Mouse (Mus musculus): ENCODE results near the gene Mthfs.
A peak's percentile ranks its signal among the peaks of the same experiment; 100 is the strongest.
"Not testable (repeated sequence)": the region's sequence is repeated elsewhere in the genome, so short reads cannot be mapped to it uniquely, and the experiment has no call there.

Mthfs gene

GRCm38 (mm10) chr9:89210353-89211064 lies at the start of gene Mthfs:
Gene Mthfs, plus strand, starts transcription at chr9:89210676.
- peak; percentile 45 for DNase-seq (ENCODE audit: low read depth)

DNA sequence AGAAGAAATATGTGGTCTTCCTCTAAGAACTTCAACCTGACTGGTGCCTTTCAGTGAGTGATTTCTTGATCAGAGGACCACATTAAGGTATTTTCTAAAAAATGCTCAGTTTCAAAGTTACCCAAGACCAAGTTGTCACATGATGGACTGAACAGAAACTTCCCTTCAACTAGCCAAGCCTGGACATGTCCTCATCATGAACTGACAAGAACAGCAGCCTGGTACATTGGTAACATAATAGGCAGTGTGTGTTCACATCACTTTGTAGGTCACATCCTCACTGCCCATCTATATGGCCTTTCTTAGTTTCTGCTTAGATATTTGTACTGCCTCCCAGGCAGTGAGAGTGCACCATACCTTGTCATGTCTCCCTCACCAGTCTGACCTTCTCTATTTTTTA lies 37.9 kb upstream of the Mthfs start:
- DNase-seq (ENCODE audit: low read depth) = not testable (repeated sequence)

GRCm38 (mm10) chr9:89178833-89179232 lies 31.6 kb upstream of the Mthfs start:
- peak; percentile 57 for DNase-seq (ENCODE audit: low read depth)

- not testable (repeated sequence) for DNase-seq (ENCODE audit: low read depth)
These were observed 31.0 kb upstream of the Mthfs start for GRCm38 (mm10) chr9:89179469-89179868.

GRCm38 (mm10) chr9:89187006-89187405 lies 23.5 kb upstream of the Mthfs start:
- DNase-seq (ENCODE audit: low read depth) = not testable (repeated sequence)

DNA sequence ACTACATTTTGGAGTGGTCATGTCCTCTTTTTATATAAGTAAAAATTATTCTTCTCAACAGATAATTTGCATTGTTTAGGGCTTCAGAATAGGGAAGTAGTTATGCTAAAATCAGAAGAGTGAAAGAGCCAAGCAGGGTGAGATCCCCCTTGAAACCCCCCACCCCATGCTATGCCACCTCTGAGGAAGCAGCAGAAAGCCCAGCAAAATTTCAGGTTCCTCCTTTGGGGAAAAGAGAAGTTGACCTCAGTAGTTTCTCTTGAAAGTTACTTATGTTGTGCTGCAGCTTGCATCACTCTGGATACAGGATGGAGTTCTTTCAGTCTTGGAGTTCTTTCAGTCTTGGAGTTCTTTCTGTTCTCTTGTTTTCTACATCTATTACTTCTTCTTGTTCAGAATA lies 15.0 kb upstream of the Mthfs start:
- DNase-seq (ENCODE audit: low read depth) = not testable (repeated sequence)

- not testable (repeated sequence) for DNase-seq (ENCODE audit: low read depth)
These were observed 13.0 kb upstream of the Mthfs start for GRCm38 (mm10) chr9:89197509-89197908.

- DNase-seq (ENCODE audit: low read depth) = not testable (repeated sequence)
These were observed 12.1 kb upstream of the Mthfs start for GRCm38 (mm10) chr9:89198349-89198748.

DNA sequence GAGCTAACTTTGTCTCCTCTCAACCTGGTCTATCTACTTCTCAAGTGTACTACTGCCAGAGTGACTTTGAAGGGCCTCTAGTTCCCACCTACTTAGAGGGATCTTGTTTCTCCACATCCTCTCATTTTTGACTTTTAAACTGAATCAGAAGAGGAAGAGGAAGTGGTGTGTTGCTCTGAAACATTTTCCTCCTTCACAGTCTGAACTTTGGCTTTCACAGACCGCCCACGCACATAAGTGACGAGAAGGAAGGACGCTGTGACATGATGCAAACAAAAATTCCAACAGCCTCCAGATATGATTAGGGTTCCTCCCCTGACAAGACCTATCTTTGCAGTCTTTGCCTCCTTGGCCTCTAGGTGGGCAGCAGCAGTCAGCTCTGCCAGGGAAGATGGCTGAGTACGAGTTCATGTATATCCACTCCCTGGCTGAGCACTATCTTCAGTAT lies 11.5 kb upstream of the Mthfs start, which contains the start of the genes Bcl2a1b and Gm29094:
TSS of gene Bcl2a1b (plus strand) at position 241 of the 448 bp plus-strand sequence.
TSS of gene Gm29094 (plus strand) at position 411 of the 448 bp plus-strand sequence.
- peak; percentile 67 for DNase-seq (ENCODE audit: low read depth)

- not testable (repeated sequence) for DNase-seq (ENCODE audit: low read depth)
These were observed 8.2 kb upstream of the Mthfs start for GRCm38 (mm10) chr9:89202256-89202655.

DNA sequence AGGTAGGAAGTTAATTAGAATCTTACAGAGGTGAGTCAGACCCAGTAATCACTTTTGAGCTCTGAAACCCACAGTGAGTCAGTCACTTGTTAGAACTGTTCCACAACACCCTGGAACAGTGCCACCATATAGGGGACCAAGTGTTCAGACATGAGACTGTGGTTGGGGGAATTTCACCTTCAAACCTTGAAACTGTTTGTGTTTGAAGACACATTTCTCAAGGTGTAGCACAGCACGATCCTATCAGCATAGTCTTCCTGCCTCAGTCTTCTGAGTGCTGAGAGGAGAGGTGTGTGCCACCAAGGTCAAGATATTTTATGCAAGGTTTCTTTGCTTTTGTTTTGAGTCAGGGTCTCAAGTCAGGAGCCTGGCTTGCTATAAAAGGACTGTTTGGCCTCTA lies 1.5 kb upstream of the Mthfs start:
- peak; percentile 47 for DNase-seq (ENCODE audit: low read depth)

- DNase-seq (ENCODE audit: low read depth) = peak; percentile 41
These were observed 786 bp downstream of the Mthfs start for GRCm38 (mm10) chr9:89211065-89211858.

DNA sequence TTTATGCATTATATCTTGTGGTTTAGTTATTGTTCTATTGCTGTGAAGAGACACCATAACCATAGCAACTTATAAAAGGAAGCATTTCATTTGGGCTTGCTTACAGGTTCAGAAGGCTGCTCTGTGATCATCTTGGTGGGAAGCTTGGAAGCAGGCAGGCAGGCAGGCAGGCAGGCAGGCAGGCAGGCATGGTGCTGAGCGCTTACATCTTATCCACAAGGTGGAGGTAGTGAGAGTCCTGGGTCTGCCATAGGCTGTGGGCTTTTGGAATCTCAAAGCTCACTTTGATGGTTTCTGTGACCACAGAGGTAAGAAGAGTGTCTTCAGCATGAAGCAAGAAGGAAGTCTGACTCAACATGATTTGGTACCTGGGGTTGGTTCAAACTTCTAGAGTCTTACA lies 2.0 kb downstream of the Mthfs start:
- peak; percentile 40 for DNase-seq (ENCODE audit: low read depth)

GRCm38 (mm10) chr9:89218174-89218573 lies 7.7 kb downstream of the Mthfs start:
- not testable (repeated sequence) for DNase-seq (ENCODE audit: low read depth)

DNA sequence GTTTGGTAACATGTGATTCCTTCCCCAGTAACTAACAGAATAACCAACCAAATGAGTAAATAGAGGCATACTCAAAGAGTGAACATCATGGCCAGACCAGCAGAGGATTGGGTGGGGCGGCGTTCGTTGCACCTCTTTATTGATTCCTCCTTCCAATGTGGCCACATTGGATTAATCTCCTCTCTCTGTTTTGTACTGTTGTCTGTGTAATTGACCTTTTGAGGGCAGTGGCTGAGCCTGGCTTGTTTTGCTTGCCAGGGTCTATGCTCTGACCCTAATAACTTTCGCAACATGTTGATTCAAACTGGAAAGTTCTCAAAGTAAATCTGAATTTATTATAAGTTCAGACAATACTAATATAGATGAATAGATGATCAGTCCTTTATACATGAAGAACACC lies 9.2 kb downstream of the Mthfs start:
- DNase-seq (ENCODE audit: low read depth) = not testable (repeated sequence)

GRCm38 (mm10) chr9:89220704-89221287 lies 10.3 kb downstream of the Mthfs start:
- not testable (repeated sequence) for DNase-seq (ENCODE audit: low read depth)

GRCm38 (mm10) chr9:89226071-89226470 lies 15.6 kb downstream of the Mthfs start:
- no peak for DNase-seq (ENCODE audit: low read depth)

- no peak for DNase-seq (ENCODE audit: low read depth)
These were observed 17.6 kb downstream of the Mthfs start for GRCm38 (mm10) chr9:89228122-89228521.

- DNase-seq (ENCODE audit: low read depth) = not testable (repeated sequence)
These were observed 20.5 kb downstream of the Mthfs start for GRCm38 (mm10) chr9:89230897-89231497.

- not testable (repeated sequence) for DNase-seq (ENCODE audit: low read depth)
These were observed 26.7 kb downstream of the Mthfs start for GRCm38 (mm10) chr9:89237131-89237530.

DNA sequence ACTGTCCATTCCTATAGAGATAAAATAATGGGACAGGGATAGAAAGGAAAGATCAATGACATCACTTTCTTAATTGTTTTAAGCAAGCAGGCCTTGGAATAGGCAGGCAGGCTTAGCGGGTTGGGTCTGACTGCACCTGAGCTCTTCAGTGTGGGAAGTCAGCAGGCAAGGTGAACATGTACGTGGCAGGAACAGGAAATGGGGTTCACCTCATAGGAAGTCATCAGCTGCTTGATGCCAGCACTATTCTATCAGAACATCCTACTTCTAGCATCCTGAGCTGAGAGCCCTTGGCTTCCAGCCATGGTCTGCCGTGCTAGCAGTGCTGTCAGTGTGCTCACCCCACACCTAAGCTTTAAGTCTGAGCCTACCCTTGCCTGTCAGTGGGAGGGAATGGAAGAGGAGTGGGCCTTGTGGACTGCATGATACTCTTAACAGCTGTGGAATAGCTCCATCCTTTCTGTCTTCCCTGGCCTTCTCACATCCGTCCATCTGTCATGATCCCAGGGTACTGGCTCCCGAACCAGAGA lies 28.6 kb downstream of the Mthfs start:
- not testable (repeated sequence) for DNase-seq (ENCODE audit: low read depth)

Measured in naive thymus-derived CD4-positive, alpha-beta T cell, adult 2 months (primary cell).